Mouse (Mus musculus): ENCODE measurements around the gene Map3k1.

DNA sequence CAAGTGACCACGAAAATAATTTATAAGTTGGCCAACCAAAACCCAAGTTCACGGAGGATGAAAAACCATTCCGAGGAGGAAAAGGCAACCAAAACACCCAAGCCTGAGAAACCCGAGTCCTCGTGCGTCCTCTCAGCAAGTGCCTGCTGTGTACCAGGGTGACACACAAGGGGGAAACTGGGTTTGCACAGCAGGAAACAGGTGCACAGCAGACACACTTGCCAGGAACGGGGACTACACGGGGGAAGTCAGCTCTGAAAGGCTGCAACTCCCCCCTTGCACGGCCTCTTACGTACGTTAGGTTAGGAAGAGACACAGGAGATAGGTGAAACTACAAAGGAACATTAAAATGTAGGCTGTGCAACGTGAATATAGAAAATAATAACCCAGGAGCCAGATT, 46.3 kb downstream of the Map3k1 start:
- TF ChIP-seq CTCF (IDR thresholded peaks at IDR 0.05; ENCODE audit: low read depth): no peak
- TF ChIP-seq EP300 (optimal IDR thresholded peaks at IDR 0.05): no peak

Data from stomach, postnatal 0 days (tissue).